Mouse (Mus musculus) embryonic fibroblast, embryonic 13.5 days (primary cell): ENCODE measurements at regions not wholly inside any gene's neighbourhood (a gene's known extent, or its start where the extent isn't known, plus 50 kb on each side); places are given as distances from the start of the nearest gene placed in this dataset.

Source experiments
- CTCF ChIP-seq: IDR thresholded peaks from 2 replicates; pipeline ENCODE4 v1.5.1; 2011; ENCODE audit warnings: mild to moderate bottlenecking, control low read depth, low read length, moderate library complexity, borderline replicate concordance; ENCODE audit not compliant: insufficient read depth
- POLR2A ChIP-seq: IDR thresholded peaks from 2 replicates; pipeline ENCODE4 v1.6.1; 2011; ENCODE audit warnings: low read depth, mild to moderate bottlenecking, control low read depth, low read length, moderate library complexity

DNA sequence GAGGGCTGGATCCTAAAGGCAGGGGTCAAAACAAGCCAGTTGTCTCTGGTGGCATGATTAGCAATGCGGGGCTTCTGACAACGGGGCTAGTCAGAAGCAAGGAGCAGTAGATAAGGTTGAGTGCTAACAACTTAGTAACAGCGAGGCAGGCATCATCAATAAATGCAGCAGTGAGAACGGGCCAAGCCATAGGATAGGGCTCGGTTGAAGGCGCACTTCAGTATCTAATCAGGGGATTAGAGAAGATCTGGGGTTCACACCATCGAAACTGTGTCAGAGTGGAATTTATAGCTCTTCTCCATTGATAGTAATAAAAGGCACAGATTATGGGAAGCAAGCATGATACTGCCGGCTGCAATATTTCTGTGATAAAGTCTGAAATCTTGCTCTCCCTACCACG lies 402.0 kb upstream of the Fam241a start:
- no peak for TF ChIP-seq CTCF
- TF ChIP-seq POLR2A: no peak
